Mouse (Mus musculus): ENCODE data around the gene Noto. TPM values are rescaled to one million over a fixed set of nuclear protein-coding genes. Genes with fewer than 3 reads are reported as not detected.
"Not testable (repeated sequence)": the region's sequence is repeated elsewhere in the genome, so short reads cannot be mapped to it uniquely, and the experiment has no call there.

Gene Noto
- total RNA-seq, 2 experiments from 2014 or later: not detected

DNA sequence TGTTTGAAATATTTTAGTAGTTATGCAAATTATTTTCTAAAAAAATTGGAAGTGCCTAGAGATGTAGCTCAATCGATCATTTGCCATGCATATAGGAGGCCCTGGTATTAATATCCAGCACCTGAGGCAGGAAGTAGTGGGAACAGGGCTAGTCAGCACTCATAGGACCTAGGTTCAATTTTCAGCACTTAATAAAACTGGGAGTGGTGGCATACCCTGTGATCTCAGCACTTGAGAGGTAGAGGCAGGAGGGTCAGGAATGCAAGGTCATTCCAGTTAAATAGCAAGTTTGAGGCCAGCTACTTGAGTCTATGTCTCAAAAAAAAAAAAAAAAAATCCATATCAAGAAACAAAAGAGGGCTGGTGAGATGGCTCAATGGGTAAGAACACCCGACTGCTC is 4.5 kb upstream of the Noto start:
- no peak for ATAC-seq (replicated peaks; ENCODE audit: low FRiP score, poor library complexity, severe bottlenecking)

DNA sequence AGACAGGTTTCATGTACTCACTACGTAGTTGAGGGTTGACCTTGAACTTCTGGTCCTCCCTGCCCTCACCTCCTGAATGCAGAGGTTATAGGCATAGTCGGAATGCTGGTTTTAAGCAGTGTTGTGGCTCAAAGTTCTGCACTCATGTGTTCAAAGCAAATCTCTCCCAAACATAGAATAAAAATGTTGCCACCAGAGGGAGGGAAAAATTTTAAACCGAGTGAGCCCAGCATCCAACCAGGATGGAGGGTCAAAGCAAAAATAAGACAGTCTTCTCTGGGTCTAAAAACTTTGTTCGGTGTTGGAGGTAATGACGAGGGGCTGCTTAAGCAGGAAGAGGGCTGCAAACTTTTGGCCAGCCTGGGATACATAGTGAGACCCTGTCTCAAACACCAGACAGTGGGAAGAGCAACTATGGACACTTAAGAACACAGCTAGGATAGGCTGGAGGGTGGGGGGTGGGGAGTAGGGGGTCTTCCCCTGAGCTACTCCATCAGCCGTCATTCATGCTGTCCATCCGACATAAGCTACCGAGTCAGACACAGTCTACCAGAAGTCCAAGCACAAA is 7.7 kb downstream of the Noto start:
- no peak for ATAC-seq (replicated peaks; ENCODE audit: low FRiP score, poor library complexity, severe bottlenecking)

- ATAC-seq (replicated peaks; ENCODE audit: low FRiP score, poor library complexity, severe bottlenecking): peak; percentile 83
These were observed 8.3 kb downstream of the Noto start, which contains the start of gene Smyd5 for GRCm38 (mm10) chr6:85431842-85432431. Smyd5 (plus strand) TSS chr6:85431989.

GRCm38 (mm10) chr6:85433865-85434264 is 10.2 kb downstream of the Noto start:
- ATAC-seq (replicated peaks; ENCODE audit: low FRiP score, poor library complexity, severe bottlenecking): no peak

DNA sequence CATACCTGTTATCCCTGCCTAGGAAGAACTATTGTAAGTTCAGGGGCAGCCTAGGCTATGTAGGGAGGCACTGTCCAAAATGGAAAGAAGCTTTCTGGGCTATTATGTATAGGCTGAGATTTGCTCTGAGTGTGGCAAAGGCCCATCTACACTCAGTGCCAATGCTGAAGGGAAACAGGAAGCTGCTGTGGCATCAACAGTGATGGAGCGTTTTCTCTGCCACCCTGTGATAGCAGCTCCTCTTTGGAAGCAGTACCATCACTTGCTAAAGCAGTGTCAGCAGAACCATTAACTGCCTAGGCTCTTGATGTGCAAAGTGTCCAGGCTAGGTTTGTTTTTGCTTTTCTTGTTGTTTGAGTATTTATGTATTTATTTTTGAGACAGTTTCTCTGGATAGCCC is 12.5 kb downstream of the Noto start:
- ATAC-seq (replicated peaks; ENCODE audit: low FRiP score, poor library complexity, severe bottlenecking): no peak

GRCm38 (mm10) chr6:85436631-85437030 is 12.9 kb downstream of the Noto start:
- ATAC-seq (replicated peaks; ENCODE audit: low FRiP score, poor library complexity, severe bottlenecking): no peak

DNA sequence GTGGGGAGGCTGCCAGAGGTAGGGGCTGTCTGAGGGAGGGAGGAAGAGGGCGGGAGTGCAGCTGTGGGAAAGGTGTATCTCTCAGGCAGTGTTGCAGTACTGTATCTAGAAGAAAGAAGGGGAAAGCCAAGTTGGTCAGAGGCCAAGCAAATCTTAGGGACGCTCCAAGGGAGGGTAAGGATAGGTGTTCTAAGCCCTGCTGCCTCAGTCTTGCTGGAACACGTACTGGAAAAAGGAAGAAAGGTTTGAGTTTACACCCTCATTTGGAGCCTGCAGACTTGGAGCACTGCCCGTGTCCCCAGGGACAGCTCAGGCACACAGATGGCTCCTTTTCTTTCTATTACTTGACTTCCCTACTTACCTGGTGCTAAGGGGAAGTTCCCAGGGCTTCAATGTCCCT is 17.5 kb downstream of the Noto start:
- no peak for ATAC-seq (replicated peaks; ENCODE audit: low FRiP score, poor library complexity, severe bottlenecking)

GRCm38 (mm10) chr6:85443488-85444233 is 20.0 kb downstream of the Noto start:
- no peak for ATAC-seq (replicated peaks; ENCODE audit: low FRiP score, poor library complexity, severe bottlenecking)

DNA sequence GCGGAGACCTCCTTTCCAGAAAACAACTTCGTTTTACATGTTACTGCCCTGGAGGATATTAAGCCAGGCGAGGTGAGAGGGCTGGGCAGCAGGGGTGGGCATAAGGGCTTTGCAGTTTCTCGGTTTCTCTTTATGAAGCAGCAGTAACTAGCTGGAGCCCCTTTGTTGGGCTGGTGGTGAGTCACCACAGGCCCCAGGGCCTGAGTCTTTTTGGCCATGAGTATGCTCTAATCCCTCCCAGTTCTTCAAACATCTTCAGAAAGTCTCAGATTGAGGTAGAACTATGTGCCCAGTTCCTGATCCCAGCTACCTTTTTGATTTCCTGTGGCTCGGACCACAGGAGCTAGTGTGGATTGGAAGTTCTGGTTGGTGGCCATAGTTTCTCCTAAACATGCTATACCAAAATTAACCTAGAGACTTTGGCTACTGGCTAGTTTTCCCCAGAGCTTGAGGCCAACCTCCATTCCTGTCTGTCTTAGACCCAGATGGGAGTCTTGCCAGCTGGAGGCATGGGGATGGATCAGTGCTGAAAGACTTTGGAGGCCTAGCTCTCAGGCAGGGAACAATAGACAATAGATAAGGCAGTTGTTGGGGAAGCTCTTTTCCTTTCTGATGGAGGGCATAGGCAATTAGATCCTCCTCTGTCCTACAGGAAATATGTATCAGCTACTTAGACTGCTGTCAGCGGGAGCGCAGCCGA is 20.7 kb downstream of the Noto start:
- ATAC-seq (replicated peaks; ENCODE audit: low FRiP score, poor library complexity, severe bottlenecking): no peak

GRCm38 (mm10) chr6:85445286-85445685 is 21.6 kb downstream of the Noto start:
- no peak for ATAC-seq (replicated peaks; ENCODE audit: low FRiP score, poor library complexity, severe bottlenecking)

- no peak for ATAC-seq (replicated peaks; ENCODE audit: low FRiP score, poor library complexity, severe bottlenecking)
These were observed 23.7 kb downstream of the Noto start for GRCm38 (mm10) chr6:85447351-85447750.

- ATAC-seq (replicated peaks; ENCODE audit: low FRiP score, poor library complexity, severe bottlenecking): not testable (repeated sequence)
These were observed 26.5 kb downstream of the Noto start for GRCm38 (mm10) chr6:85450140-85450539.

GRCm38 (mm10) chr6:85450697-85451663 is 27.3 kb downstream of the Noto start, which contains the start of gene Cct7:
Cct7 (plus strand) TSS chr6:85451514.
- ATAC-seq (replicated peaks; ENCODE audit: low FRiP score, poor library complexity, severe bottlenecking): peak; percentile 88

- peak; percentile 66 for ATAC-seq (replicated peaks; ENCODE audit: low FRiP score, poor library complexity, severe bottlenecking)
These were observed 28.2 kb downstream of the Noto start, which contains the start of gene Pradc1 for GRCm38 (mm10) chr6:85451664-85452410. Pradc1 (minus strand) TSS chr6:85451970.

GRCm38 (mm10) chr6:85452411-85452665 is 28.7 kb downstream of the Noto start:
- no peak for ATAC-seq (replicated peaks; ENCODE audit: low FRiP score, poor library complexity, severe bottlenecking)

- ATAC-seq (replicated peaks; ENCODE audit: low FRiP score, poor library complexity, severe bottlenecking): 0 out of 2 replicates have a peak, but pooled peaks have one; percentile 20
These were observed 29.1 kb downstream of the Noto start for GRCm38 (mm10) chr6:85452816-85453215.

DNA sequence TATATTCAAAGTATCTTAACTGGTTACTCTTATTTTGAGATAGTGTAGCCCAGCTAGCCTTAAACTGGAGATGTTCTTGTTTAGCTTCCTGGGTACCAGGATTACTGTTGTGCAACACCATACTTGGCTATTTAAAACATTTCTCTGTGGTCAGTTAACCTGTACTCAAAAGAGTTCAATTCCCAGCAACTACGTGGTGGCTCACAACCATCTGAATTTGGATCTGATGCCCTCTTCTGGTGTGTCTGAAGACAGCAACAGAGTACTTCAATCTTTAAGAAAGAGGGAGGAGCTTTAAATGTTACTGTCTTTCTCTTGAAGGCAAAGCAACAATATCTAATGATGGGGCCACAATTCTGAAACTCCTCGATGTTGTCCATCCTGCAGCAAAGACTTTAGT is 35.9 kb downstream of the Noto start:
- no peak for ATAC-seq (replicated peaks; ENCODE audit: low FRiP score, poor library complexity, severe bottlenecking)

GRCm38 (mm10) chr6:85465381-85465780 is 41.7 kb downstream of the Noto start:
- no peak for ATAC-seq (replicated peaks; ENCODE audit: low FRiP score, poor library complexity, severe bottlenecking)

Data from erythroid progenitor cell, adult 5-6 weeks (primary cell).